Comparison of ENCODE assay signal across 8 mouse cellular contexts in the genomic region with DNA sequence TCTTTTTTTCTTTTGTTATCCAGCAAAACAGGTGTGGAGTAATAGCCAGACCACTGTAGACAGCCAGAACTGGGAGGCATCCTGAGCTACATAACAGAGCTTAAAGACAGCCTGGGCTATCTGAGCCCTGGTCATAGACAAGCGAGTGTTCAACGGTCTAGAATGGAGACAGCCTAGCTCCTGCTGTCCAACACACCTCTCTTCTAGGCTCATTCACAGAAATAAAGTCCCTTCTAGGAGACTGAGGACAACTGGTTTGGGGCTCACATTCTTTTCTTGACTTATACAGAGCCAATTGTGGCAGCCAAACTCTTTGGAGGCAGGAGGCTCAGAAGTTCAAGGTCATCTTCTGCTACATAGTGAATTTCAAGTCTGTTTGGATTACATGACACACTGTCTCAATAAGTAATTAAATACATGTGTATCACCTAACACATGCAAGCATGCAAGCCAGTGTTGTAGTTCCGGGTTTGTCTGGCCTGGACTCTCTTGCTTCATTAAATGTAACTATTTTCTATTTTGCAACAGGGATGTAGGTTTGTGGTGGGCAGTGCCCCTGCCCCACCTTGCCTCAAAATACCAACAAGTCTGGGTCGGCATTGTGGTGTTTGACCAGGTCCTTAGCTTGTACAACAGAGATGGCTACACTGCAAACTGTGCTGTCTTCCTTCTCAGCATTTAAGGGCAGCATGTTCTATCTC. TPM values are rescaled to one million over a fixed set of nuclear protein-coding genes. Genes with fewer than 3 reads are reported as not detected.
DNase-seq lines count a peak whose midpoint lies in the region; ATAC-seq and TF ChIP-seq lines count a peak whose summit lies in the region.

No protein-coding gene starts in this region.

- no peaks in the 10 kb centered on the region for H3K9me3 ChIP-seq in kidney, postnatal 0 days (replicated peaks; ENCODE audit: low read length)
- H3K9me3 ChIP-seq in intestine, embryonic 16.5 days (ENCODE audit: control insufficient read depth, low read length), result no peaks in the 10 kb centered on the region

- no peak for TF ChIP-seq POLR2A in cortical plate, adult 2 months (IDR thresholded peaks at IDR 0.05; ENCODE audit: extremely low read depth, insufficient read depth, low read length)
- TF ChIP-seq POLR2A in myocyte (IDR thresholded peaks at IDR 0.05; ENCODE audit: insufficient read length, low read depth), result no peak

- 57% methylated on average over 4 of the region's 4 CpGs for WGBS in kidney, postnatal 0 days
- WGBS in intestine, embryonic 16.5 days, result 65% methylated on average over 4 of the region's 4 CpGs

- no peaks in the 10 kb centered on the region for H3K79me2 ChIP-seq in myocyte (ENCODE audit: control insufficient read depth, insufficient read depth)

- H3K27ac ChIP-seq in kidney, postnatal 0 days, result peak overlapping the region; percentile 65
- no peak overlapping the region for H3K27ac ChIP-seq in cortical plate, adult 2 months (ENCODE audit: insufficient read depth, low read length)
- peak overlapping the region; percentile 84 for H3K27ac ChIP-seq in intestine, embryonic 16.5 days (ENCODE audit: low read length)

- ATAC-seq in kidney, postnatal 0 days (replicated peaks; ENCODE audit: low FRiP score, low read depth), result no peak
- peak; percentile 31; the same call in 1 of the 2 replicates for ATAC-seq in intestine, embryonic 16.5 days

- no peaks in the 10 kb centered on the region for H3K27me3 ChIP-seq in kidney, postnatal 0 days (ENCODE audit: insufficient read depth, low read length)
- no peaks in the 10 kb centered on the region for H3K27me3 ChIP-seq in intestine, embryonic 16.5 days (replicated peaks; ENCODE audit: control insufficient read depth, insufficient read depth, low read length)
- H3K27me3 ChIP-seq in myocyte (ENCODE audit: control insufficient read depth, insufficient read depth, insufficient read length), result no peaks in the 10 kb centered on the region

- H3K9ac ChIP-seq in kidney, postnatal 0 days (ENCODE audit: low read depth, low read length), result peak overlapping the region; percentile 57; the same call in 1 of the 2 replicates
- peak overlapping the region; percentile 69; the same call in 1 of the 2 replicates for H3K9ac ChIP-seq in intestine, embryonic 16.5 days (ENCODE audit: low read depth, low read length)

- H3K4me2 ChIP-seq in kidney, postnatal 0 days (ENCODE audit: low read length), result peak overlapping the region; percentile 66
- H3K4me2 ChIP-seq in intestine, embryonic 16.5 days (ENCODE audit: low read depth, low read length), result peak overlapping the region; percentile 71
- peak overlapping the region; percentile 68 for H3K4me2 ChIP-seq in myocyte (ENCODE audit: low read depth)

- no peak for DNase-seq in kidney, postnatal 0 days (ENCODE audit: low spot score)
- no peak for DNase-seq in kidney, postnatal 25 days
- no peak for DNase-seq in adrenal gland, postnatal 14 days
- DNase-seq in left cerebral cortex, postnatal 25 days (ENCODE audit: low spot score in 2 of 2), result no peak
- DNase-seq in spleen, postnatal 36 days (ENCODE audit: low spot score in 2 of 2), result no peak

- TF ChIP-seq CTCF in kidney, postnatal 0 days (IDR thresholded peaks at IDR 0.05; ENCODE audit: low read depth), result no peak
- no peak for TF ChIP-seq CTCF in cortical plate, adult 2 months (IDR thresholded peaks at IDR 0.05; ENCODE audit: extremely low read depth, insufficient read depth, low read length)

- intact Hi-C loops in left cerebral cortex, postnatal 25 days (cut with DNase I), result loop anchor here (2.0 kb wide), 1 partner anchor 34 kb away; no protein-coding TSS in a partner anchor

- H3ac ChIP-seq in myocyte (ENCODE audit: control insufficient read depth, insufficient read length), result no peak overlapping the region

- H3K4me3 ChIP-seq in kidney, postnatal 0 days (replicated peaks; ENCODE audit: low read depth, low read length), result no peak overlapping the region; the same call in 1 of the 2 replicates
- H3K4me3 ChIP-seq in cortical plate, adult 2 months (ENCODE audit: insufficient read depth, low read length), result peak overlapping the region; percentile 35
- peak overlapping the region; percentile 52 for H3K4me3 ChIP-seq in intestine, embryonic 16.5 days (ENCODE audit: low read length)
- peak overlapping the region; percentile 19 for H3K4me3 ChIP-seq in myocyte

- peaks cover 3% of the 10 kb centered on the region; the same call in 1 of the 2 replicates for H3K4me1 ChIP-seq in kidney, postnatal 0 days (replicated peaks; ENCODE audit: insufficient read depth, low read length)
- H3K4me1 ChIP-seq in cortical plate, adult 2 months (ENCODE audit: control insufficient read depth, insufficient read depth, low read length), result peaks cover 1% of the 10 kb centered on the region; the same call in 1 of the 2 replicates
- H3K4me1 ChIP-seq in intestine, embryonic 16.5 days (ENCODE audit: control insufficient read depth, insufficient read depth, low read length), result peaks cover 11% of the 10 kb centered on the region; the same call in 1 of the 2 replicates

- no peaks in the 10 kb centered on the region for H3K36me3 ChIP-seq in kidney, postnatal 0 days (ENCODE audit: insufficient read depth, low read length)
- no peaks in the 10 kb centered on the region for H3K36me3 ChIP-seq in intestine, embryonic 16.5 days (ENCODE audit: control insufficient read depth, insufficient read depth, low read length)
- no peaks in the 10 kb centered on the region for H3K36me3 ChIP-seq in myocyte (ENCODE audit: control insufficient read depth, insufficient read depth)

TF ChIP-seq in myocyte, 11 proteins besides CTCF, POLR2A, EP300 and RAD21:
- TF ChIP-seq TCF3 (IDR thresholded peaks at IDR 0.05; ENCODE audit: insufficient read length, low read depth) (no peak), E2F4 (IDR thresholded peaks at IDR 0.05; ENCODE audit: insufficient read depth) (no peak), MYOD1 (IDR thresholded peaks at IDR 0.05; ENCODE audit: control insufficient read depth in 1 of 3, insufficient read length in 2 of 3, low read depth in 2 of 3) (no peak), REST (IDR thresholded peaks at IDR 0.05; ENCODE audit: insufficient read depth, insufficient read length) (no peak), TCF12 (IDR thresholded peaks at IDR 0.05; ENCODE audit: insufficient read depth, poor library complexity, severe bottlenecking) (no peak), POLR2AphosphoS2 (IDR thresholded peaks at IDR 0.05; ENCODE audit: insufficient read length, low read depth) (no peak), USF1 (IDR thresholded peaks at IDR 0.05; ENCODE audit: low read depth) (no peak)

RNA-seq across cellular contexts. Expression of gene Zfp217, which starts 37.4 kb away (rescaled TPM):
- polyA plus RNA-seq in kidney, postnatal 0 days (2015; fragmentation: Nextera tagmentation; extraction: Ambion mirVana), result 3.7 and 4.0 TPM in 2 replicates
- 1.7 and 1.9 TPM in 2 replicates for polyA plus RNA-seq in cortical plate, adult 2 months (2012; rRNA removed)
- polyA plus RNA-seq in intestine, embryonic 16.5 days (2015; fragmentation: Nextera tagmentation; extraction: Ambion mirVana), result 2.4 and 2.9 TPM in 2 replicates
- polyA plus RNA-seq in myocyte (2012; fragmentation: generic; extraction: Trizol), result 5.0 TPM
- 28.6 and 32.6 TPM in 2 replicates for total RNA-seq in adrenal gland, postnatal 14 days (2021)
- total RNA-seq in left cerebral cortex, postnatal 25 days (2021), result 1 to 10 TPM; 2.4 to 3.0 TPM
